In genomic region chr1:167928060-167928467, GRCm38 (mm10) we compare ENCODE assay signal across 10 mouse cellular contexts.
A peak's percentile ranks its signal among the peaks of the same experiment; 100 is the strongest.
DNase-seq lines count a peak whose midpoint lies in the region; ATAC-seq and TF ChIP-seq lines count a peak whose summit lies in the region.
"Had no signal": no experiment of that assay in that cellular context is flagged by ENCODE, and none has a peak within 500 bp of the region (broad histone marks: within the 10 kb centered on the region; RNA-seq: fewer than 3 reads in every experiment).

No protein-coding gene starts in this region.

- H3K36me3 ChIP-seq in forebrain, embryonic 16.5 days (ENCODE audit: control insufficient read depth, insufficient read depth): no peaks in the 10 kb centered on the region
- no peaks in the 10 kb centered on the region for H3K36me3 ChIP-seq in midbrain, embryonic 14.5 days (ENCODE audit: control insufficient read depth, insufficient read depth, low read length)
- H3K36me3 ChIP-seq: heart, embryonic 10.5 days had no signal

- WGBS in forebrain, embryonic 16.5 days: 16% methylated on average over 4 of the region's 4 CpGs
- 29% methylated on average over 4 of the region's 4 CpGs for WGBS in midbrain, embryonic 14.5 days

- no peaks in the 10 kb centered on the region for H3K27me3 ChIP-seq in forebrain, embryonic 16.5 days (replicated peaks; ENCODE audit: control insufficient read depth, insufficient read depth, low read length)
- 0 out of 2 replicates have a peak, but pooled peaks cover 2% of the 10 kb centered on the region for H3K27me3 ChIP-seq in midbrain, embryonic 14.5 days (ENCODE audit: control insufficient read depth, insufficient read depth, low read length)

- H3K4me3 ChIP-seq in layer of hippocampus, adult 2 months: no peak overlapping the region
- H3K4me3 ChIP-seq in forebrain, embryonic 16.5 days (replicated peaks; ENCODE audit: low read length): no peak overlapping the region
- H3K4me3 ChIP-seq in midbrain, embryonic 14.5 days (replicated peaks; ENCODE audit: low read depth, low read length): no peak overlapping the region
- H3K4me3 ChIP-seq: heart, embryonic 10.5 days had no signal

- DNase-seq in layer of hippocampus, adult 2 months (ENCODE audit: low spot score in 2 of 2): no peak
- no peak for DNase-seq in layer of hippocampus, postnatal 36 days
- peak; percentile 46 for DNase-seq in brain, adult 2 months (ENCODE audit: low read depth, low spot score)
- peak; percentile 53 for DNase-seq in midbrain, embryonic 14.5 days
- no peak for DNase-seq in cerebellum, adult 9-11 months
- DNase-seq in adrenal gland, postnatal 10 days: no peak
- no peak for DNase-seq in urinary bladder, adult 2 months (ENCODE audit: low spot score)
- DNase-seq: thymus, postnatal 25 days had no signal

- no peak overlapping the region for H3K9ac ChIP-seq in forebrain, embryonic 16.5 days (replicated peaks; ENCODE audit: low read depth, low read length)
- H3K9ac ChIP-seq in midbrain, embryonic 14.5 days (replicated peaks; ENCODE audit: low read length): no peak overlapping the region

- TF ChIP-seq CTCF in layer of hippocampus, adult 2 months (conservative IDR thresholded peaks at IDR 0.05): peak; percentile 65

- no peak overlapping the region for H3K27ac ChIP-seq in layer of hippocampus, adult 2 months
- no peak overlapping the region for H3K27ac ChIP-seq in forebrain, embryonic 16.5 days (ENCODE audit: low read length)
- no peak overlapping the region for H3K27ac ChIP-seq in midbrain, embryonic 14.5 days (replicated peaks; ENCODE audit: low read depth, low read length)
- H3K27ac ChIP-seq: heart, embryonic 10.5 days had no signal

- peaks cover 11% of the 10 kb centered on the region for H3K4me1 ChIP-seq in forebrain, embryonic 16.5 days (replicated peaks; ENCODE audit: control insufficient read depth, insufficient read depth, low read length)
- 0 out of 2 replicates have a peak, but pooled peaks cover 10% of the 10 kb centered on the region for H3K4me1 ChIP-seq in midbrain, embryonic 14.5 days (ENCODE audit: control insufficient read depth, insufficient read depth, low read length)

- H3K9me3 ChIP-seq in forebrain, embryonic 16.5 days (ENCODE audit: control insufficient read depth, low read length): no peaks in the 10 kb centered on the region
- H3K9me3 ChIP-seq in midbrain, embryonic 14.5 days (ENCODE audit: control insufficient read depth, low read length): no peaks in the 10 kb centered on the region
- H3K9me3 ChIP-seq: heart, embryonic 10.5 days had no signal

- peak; percentile 30 for ATAC-seq in forebrain, embryonic 16.5 days
- ATAC-seq in midbrain, embryonic 14.5 days (ENCODE audit: low FRiP score, low TSS enrichment): peak; percentile 28; the same call in 1 of the 2 replicates

- no peak overlapping the region for H3K4me2 ChIP-seq in forebrain, embryonic 16.5 days (ENCODE audit: low read length)
- H3K4me2 ChIP-seq in midbrain, embryonic 14.5 days (ENCODE audit: low read length): no peak overlapping the region

Comparison
In these comparisons a context has a peak if more than half of its experiments do, and no peak if none do; other contexts are left out.
1. DNase-seq: peak in brain, adult 2 months (single experiment) and midbrain, embryonic 14.5 days (single experiment); none in layer of hippocampus, adult 2 months (0 of 2), layer of hippocampus, postnatal 36 days (0 of 2), cerebellum, adult 9-11 months (single experiment), adrenal gland, postnatal 10 days (single experiment) and urinary bladder, adult 2 months (single experiment).